Mouse (Mus musculus) erythroblast, embryonic 14.5 days (primary cell): ENCODE data around the gene Slc22a5. TPM values are rescaled to one million over a fixed set of nuclear protein-coding genes. Genes with fewer than 3 reads are reported as not detected.
A peak's percentile ranks its signal among the peaks of the same experiment; 100 is the strongest.

Experiments
- H3K27me3 ChIP-seq: 2 replicates; pipeline ENCODE4 v1.6.1; 2012; ENCODE audit warnings: inconsistent platforms; ENCODE audit not compliant: control insufficient read depth
- H3K36me3 ChIP-seq: 2 replicates; pipeline ENCODE4 v1.6.1; 2012; ENCODE audit warnings: mild to moderate bottlenecking, inconsistent platforms; ENCODE audit not compliant: control insufficient read depth
- H3K4me1 ChIP-seq: 2 replicates; pipeline ENCODE4 v1.6.1; 2012; ENCODE audit warnings: inconsistent platforms; ENCODE audit not compliant: control insufficient read depth
- H3K4me3 ChIP-seq: replicated peaks from 2 replicates; pipeline ENCODE3; 2012; ENCODE audit warnings: moderate library complexity, mild to moderate bottlenecking, inconsistent platforms
- H3K9me3 ChIP-seq: 2 replicates; pipeline ENCODE4 v1.6.1; 2012; ENCODE audit warnings: low read length, inconsistent platforms, mixed read lengths; ENCODE audit not compliant: control insufficient read depth
- GATA1 ChIP-seq: IDR thresholded peaks from 2 replicates; pipeline ENCODE4 v1.6.1; 2012; ENCODE audit warnings: low read length, inconsistent platforms, mixed read lengths
- TAL1 ChIP-seq: IDR thresholded peaks from 3 replicates; pipeline ENCODE4 v1.6.1; 2012; ENCODE audit warnings: low read length, inconsistent platforms, mixed read lengths
- polyA plus RNA-seq: library from polyadenylated mRNA; stranded (reverse); fragments of >175 nt; gene quantifications from 2 replicates; pipeline ENCODE4 v1.2.3, GENCODE M21; 2012

The Slc22a5 gene
- polyA plus RNA-seq, 1 experiment: not detected

DNA sequence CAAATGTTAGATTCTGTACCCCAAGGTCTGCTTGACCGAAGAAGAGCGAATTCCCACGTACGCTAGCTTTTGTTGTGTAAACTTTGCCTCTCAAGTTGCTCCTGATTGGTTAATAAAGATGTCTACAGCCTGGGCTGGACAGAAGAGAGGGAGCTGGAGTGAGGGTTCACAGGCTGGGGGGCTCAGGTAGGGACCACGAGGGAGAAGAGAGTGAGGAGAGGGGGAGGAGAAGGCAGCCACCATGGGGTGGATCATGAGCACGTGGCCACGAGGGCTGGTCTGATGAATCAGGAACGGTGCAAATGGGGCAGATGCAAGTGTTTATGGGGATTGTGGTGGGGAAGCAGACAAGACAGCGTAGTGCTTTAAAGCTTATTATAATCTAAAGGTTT lies 13.1 kb upstream of the Slc22a5 start:
- TF ChIP-seq TAL1: no peak
- no peak for TF ChIP-seq GATA1
- H3K36me3 ChIP-seq: no peaks in the 10 kb centered on the region
- H3K4me1 ChIP-seq: no peaks in the 10 kb centered on the region
- no peaks in the 10 kb centered on the region for H3K9me3 ChIP-seq
- H3K27me3 ChIP-seq: no peaks in the 10 kb centered on the region
- no peak overlapping the region for H3K4me3 ChIP-seq

DNA sequence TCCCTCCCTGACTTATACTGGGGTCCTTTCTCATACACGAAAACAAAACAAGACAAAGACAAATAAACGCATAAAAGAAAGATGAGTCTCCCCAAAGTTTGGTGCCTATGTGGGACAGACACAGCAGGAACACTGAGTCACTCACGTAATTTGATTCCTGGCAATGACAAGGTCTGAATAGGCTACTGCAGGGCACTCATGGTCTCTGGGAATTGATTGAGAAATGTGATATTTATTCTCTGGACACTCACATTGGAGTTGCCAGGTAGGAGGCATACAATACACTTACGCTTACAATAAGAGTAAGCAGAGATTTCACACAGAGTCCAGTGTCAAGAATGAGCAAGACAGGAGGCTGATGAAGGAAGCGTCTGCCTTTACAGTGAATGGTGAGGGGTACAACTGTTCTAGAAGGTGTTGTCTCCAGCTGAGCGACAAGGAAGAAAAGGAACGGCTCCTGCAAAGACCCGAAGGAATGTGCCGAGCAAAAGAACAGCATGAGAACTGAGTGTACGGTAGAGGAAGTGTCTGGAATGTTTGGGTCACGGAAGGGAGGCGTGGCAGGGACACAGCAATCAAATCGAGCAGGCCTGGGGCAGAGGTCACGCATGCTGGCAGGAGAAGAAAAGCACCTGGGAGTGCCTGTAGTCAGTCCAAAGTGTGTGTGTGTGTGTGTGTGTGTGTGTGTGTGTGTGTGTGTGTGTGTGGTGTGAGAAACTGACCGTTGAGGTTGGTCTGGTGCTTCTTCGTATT lies 12.5 kb upstream of the Slc22a5 start:
- no peak for TF ChIP-seq GATA1
- no peak for TF ChIP-seq TAL1
- Histone ChIP-seq H3K4me1 (no peaks in the 10 kb centered on the region), H3K36me3 (no peaks in the 10 kb centered on the region), H3K4me3 (no peak overlapping the region), H3K27me3 (no peaks in the 10 kb centered on the region), H3K9me3 (no peaks in the 10 kb centered on the region)

DNA sequence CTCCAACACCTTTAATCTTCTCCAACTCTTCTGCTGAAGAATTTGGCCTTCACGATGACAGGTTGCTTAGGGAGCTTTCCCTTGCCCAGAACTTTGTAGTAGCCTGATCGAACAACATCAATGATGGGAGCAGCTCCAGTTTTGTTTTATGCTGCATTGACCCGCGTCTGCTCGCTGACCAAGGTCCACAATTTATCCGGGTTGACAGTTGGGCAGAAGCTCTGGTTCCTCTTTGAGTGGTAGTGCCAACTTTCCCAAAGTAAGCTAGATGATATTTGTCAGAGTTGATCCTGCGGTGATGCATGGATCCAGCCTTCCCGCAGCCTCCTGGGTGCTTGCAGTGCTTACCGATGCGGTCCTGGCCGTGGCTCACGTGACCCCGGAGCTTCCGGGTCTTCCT lies 11.3 kb upstream of the Slc22a5 start:
- no peaks in the 10 kb centered on the region for H3K27me3 ChIP-seq
- no peak overlapping the region for H3K4me3 ChIP-seq
- H3K4me1 ChIP-seq: no peaks in the 10 kb centered on the region
- TF ChIP-seq TAL1: no peak
- no peak for TF ChIP-seq GATA1
- no peaks in the 10 kb centered on the region for H3K36me3 ChIP-seq
- no peaks in the 10 kb centered on the region for H3K9me3 ChIP-seq

DNA sequence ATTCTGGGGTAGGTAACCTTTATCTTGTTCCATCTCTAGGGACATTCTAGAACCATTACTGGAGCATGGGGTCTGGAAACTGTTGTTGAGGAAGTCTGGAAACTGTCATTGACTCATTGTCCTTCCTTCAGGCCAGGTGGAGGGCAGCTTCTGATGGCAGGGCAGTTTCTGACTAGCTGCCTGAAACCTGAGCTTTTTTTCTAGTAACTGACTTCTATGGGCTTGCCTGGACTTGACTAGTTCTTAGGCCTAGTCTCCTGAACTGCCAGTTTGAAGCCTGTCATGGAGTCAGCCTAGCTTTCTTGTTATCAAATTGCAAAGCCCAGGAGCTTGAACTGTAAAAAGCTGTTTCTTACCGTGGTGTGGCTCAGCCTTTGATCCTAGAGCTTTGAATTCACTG lies 9.5 kb upstream of the Slc22a5 start:
- no peaks in the 10 kb centered on the region for H3K36me3 ChIP-seq
- no peaks in the 10 kb centered on the region for H3K27me3 ChIP-seq
- H3K4me1 ChIP-seq: no peaks in the 10 kb centered on the region
- H3K9me3 ChIP-seq: no peaks in the 10 kb centered on the region
- no peak for TF ChIP-seq TAL1
- TF ChIP-seq GATA1: no peak
- H3K4me3 ChIP-seq: no peak overlapping the region

DNA sequence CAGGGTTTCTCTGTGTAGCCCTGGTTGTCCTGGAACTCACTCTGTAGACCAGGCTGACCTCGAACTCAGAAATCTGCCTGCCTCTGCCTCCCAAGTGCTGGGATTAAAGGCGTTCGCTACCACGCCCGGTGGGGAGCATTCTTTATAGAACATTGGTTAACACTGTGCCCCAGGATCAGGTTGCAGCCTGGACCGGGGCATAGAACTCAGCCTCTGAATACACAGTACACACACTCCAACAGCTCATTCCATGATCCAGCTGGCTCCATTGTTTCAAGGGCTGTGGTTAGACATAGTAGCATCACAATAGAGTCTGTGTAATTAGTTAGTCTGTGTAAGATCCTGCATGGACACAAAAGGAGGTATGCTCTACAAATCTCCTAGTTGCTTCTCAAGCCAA lies 8.5 kb upstream of the Slc22a5 start:
- Histone ChIP-seq H3K36me3 (no peaks in the 10 kb centered on the region), H3K4me3 (no peak overlapping the region), H3K27me3 (no peaks in the 10 kb centered on the region), H3K4me1 (no peaks in the 10 kb centered on the region), H3K9me3 (no peaks in the 10 kb centered on the region)
- no peak for TF ChIP-seq GATA1
- TF ChIP-seq TAL1: no peak

DNA sequence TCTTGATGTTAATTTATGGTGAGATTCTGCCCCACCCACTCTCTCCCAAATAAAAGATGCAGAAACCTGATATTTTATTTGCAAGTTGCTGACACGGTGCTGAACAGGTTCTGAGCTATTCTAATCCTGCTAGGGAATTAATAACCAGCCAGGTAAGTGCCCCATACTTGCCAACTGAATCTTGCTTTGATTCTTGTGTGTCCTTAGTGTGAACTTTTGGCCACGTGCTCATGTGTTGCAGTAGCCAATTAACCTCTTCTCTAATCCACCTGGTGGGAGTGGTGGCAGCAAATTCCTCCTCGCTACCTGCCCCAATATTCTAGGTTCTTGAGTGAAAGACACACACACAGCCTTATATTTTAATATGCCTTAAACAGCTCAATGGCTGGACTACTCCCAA lies 7.5 kb upstream of the Slc22a5 start:
- Histone ChIP-seq H3K27me3 (no peaks in the 10 kb centered on the region), H3K4me1 (no peaks in the 10 kb centered on the region), H3K36me3 (no peaks in the 10 kb centered on the region), H3K4me3 (no peak overlapping the region), H3K9me3 (no peaks in the 10 kb centered on the region)
- no peak for TF ChIP-seq TAL1
- TF ChIP-seq GATA1: no peak

DNA sequence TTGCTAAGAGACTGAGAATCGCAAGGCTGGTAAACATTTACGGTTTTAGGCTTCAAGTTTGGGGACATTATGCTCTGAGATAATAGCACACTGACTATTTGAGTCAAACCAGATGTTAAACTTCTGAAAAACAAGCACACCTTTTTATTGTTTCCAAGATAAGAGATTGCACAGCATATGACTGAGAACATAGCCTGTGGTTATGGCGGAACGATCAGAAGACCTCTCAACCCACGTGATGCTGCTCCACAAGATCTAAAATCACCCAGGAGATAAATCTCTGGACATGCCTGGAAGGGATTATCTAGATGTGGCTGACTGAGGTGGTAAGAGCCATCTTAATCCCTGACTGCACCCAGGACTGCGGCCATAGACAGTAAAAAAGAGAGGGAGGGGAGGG lies 5.5 kb upstream of the Slc22a5 start:
- no peak for TF ChIP-seq GATA1
- TF ChIP-seq TAL1: no peak
- Histone ChIP-seq H3K36me3 (no peaks in the 10 kb centered on the region), H3K9me3 (no peaks in the 10 kb centered on the region), H3K27me3 (no peaks in the 10 kb centered on the region), H3K4me1 (peaks cover 12% of the 10 kb centered on the region), H3K4me3 (no peak overlapping the region)

DNA sequence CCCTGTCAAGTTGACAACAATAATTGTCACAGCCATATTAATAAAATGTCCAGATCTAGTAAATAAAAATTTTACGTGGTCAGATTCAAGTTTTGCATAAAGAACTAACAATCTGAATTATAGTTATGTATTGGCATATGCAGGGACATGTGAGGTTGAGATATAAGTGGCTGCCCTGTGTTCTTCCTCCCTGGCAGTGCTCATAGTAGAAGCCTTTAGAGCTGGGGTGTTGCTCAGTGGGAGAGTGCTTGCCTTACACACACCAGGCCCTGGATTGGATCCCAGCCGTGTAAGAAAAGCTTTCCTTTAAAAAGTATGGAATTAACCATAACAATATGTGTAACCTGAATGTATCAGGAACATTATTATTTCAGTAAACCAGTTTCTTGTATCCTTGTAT lies 2.0 kb upstream of the Slc22a5 start:
- Histone ChIP-seq H3K36me3 (no peaks in the 10 kb centered on the region), H3K4me3 (no peak overlapping the region), H3K9me3 (no peaks in the 10 kb centered on the region), H3K4me1 (peaks cover 40% of the 10 kb centered on the region), H3K27me3 (no peaks in the 10 kb centered on the region)
- TF ChIP-seq GATA1 (no peak), TAL1 (no peak)

DNA sequence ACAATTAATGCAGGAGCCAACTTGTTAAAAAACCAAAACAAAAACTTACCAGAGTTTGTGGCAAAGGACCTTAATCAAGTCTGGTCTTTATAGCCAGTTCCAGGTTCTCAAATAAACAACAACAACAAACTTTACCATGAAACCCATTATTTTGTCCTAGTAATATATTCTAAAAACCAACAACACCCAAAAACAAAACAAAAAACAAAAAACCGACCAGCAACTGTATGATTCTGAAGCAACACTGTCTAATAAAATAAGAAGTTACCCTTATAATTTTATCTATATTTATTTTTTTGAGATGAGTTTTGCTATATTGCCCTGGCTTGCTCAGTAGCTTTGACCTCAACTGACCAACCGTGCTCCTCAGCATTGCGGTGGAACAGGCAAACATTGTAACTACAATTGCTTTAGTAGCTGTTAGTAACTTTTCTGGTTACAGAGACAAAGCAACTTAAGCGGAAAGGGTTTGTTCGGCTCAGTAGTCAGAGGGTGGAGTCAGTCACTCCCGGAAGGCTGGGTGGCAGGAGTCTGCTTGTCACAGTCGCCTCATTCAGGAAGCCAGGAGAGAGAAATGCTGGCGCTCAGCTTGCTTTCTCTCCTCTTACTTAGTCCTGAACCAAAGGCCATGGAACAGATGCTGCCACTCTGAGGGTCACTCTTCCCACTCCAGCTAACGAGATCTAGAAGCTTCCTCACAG lies 1.4 kb upstream of the Slc22a5 start:
- Histone ChIP-seq H3K4me3 (peak overlapping the region; percentile 41), H3K36me3 (no peaks in the 10 kb centered on the region), H3K9me3 (no peaks in the 10 kb centered on the region), H3K27me3 (no peaks in the 10 kb centered on the region), H3K4me1 (peaks cover 44% of the 10 kb centered on the region)
- TF ChIP-seq GATA1 (no peak), TAL1 (no peak)
